Mouse (Mus musculus) left cerebral cortex, postnatal 10 days (tissue): Measurements from ENCODE around the gene Hs6st1. TPM values are rescaled to one million over a fixed set of nuclear protein-coding genes. Genes with fewer than 3 reads are reported as not detected.

Source experiments
- DNase-seq, 2 experiments: peaks; one replicate each; pipeline ENCODE4 v3.0.0; 2021 to 2022; ENCODE audit warnings: low spot score in 2 of 2, mixed read lengths in 1 of 2; ENCODE audit errors: extremely low spot score in 1 of 2
- intact Hi-C: fragments of 180-260 bp; cut with DNase I; formaldehyde crosslinking; loops from one replicate; pipeline ENCODE4 v1.15.1; 2025
- total RNA-seq, 2 experiments: library from RNA; stranded (reverse); gene quantifications; 2 replicates each; pipeline ENCODE4 v1.2.3; 2021

The Hs6st1 gene
- total RNA-seq, 2 experiments from 2014 or later: 87.9 to 89.2 TPM

GRCm38 (mm10) chr1:36074968-36075367, 6.8 kb downstream of the Hs6st1 start:
- intact Hi-C loops: no loop called here
- DNase-seq: no peak

GRCm38 (mm10) chr1:36075652-36076051, 7.5 kb downstream of the Hs6st1 start:
- DNase-seq: no peak
- intact Hi-C loops: no loop called here

GRCm38 (mm10) chr1:36077084-36077483, 8.9 kb downstream of the Hs6st1 start:
- intact Hi-C loops: no loop called here
- DNase-seq: no peak

- DNase-seq: no peak
- intact Hi-C loops: no loop called here
Measured at GRCm38 (mm10) chr1:36078250-36078649, 10.1 kb downstream of the Hs6st1 start.

- peak in 1 of 2 experiments; percentile 49 for DNase-seq
Measured at GRCm38 (mm10) chr1:36079679-36080078, 11.5 kb downstream of the Hs6st1 start.

GRCm38 (mm10) chr1:36080974-36081373, 12.8 kb downstream of the Hs6st1 start:
- intact Hi-C loops: no loop called here
- DNase-seq: no peak

More at GRCm38 (mm10) chr1:36079679-36080078, 11.5 kb downstream of the Hs6st1 start:
- intact Hi-C loops: no loop called here

GRCm38 (mm10) chr1:36082184-36082583, 14.0 kb downstream of the Hs6st1 start:
- intact Hi-C loops: no loop called here
- DNase-seq: no peak

- DNase-seq: no peak
- intact Hi-C loops: no loop called here
Measured at GRCm38 (mm10) chr1:36083554-36083953, 15.4 kb downstream of the Hs6st1 start.

GRCm38 (mm10) chr1:36085069-36085468, 16.9 kb downstream of the Hs6st1 start:
- intact Hi-C loops: no loop called here
- no peak for DNase-seq

GRCm38 (mm10) chr1:36088367-36088766, 20.2 kb downstream of the Hs6st1 start:
- intact Hi-C loops: no loop called here
- peak in 1 of 2 experiments; percentile 48 for DNase-seq

- intact Hi-C loops: no loop called here
- DNase-seq: no peak
Measured at GRCm38 (mm10) chr1:36089481-36089880, 21.3 kb downstream of the Hs6st1 start.

GRCm38 (mm10) chr1:36090011-36090721, 22.0 kb downstream of the Hs6st1 start:
- DNase-seq: no peak
- intact Hi-C loops: no loop called here

- no peak for DNase-seq
- intact Hi-C loops: no loop called here
Measured at GRCm38 (mm10) chr1:36090722-36091110, 22.5 kb downstream of the Hs6st1 start.

- intact Hi-C loops: no loop called here
- no peak for DNase-seq
Measured at GRCm38 (mm10) chr1:36091246-36091645, 23.0 kb downstream of the Hs6st1 start.

- no peak for DNase-seq
- intact Hi-C loops: no loop called here
Measured at GRCm38 (mm10) chr1:36093741-36094140, 25.5 kb downstream of the Hs6st1 start.

- DNase-seq: peak; percentile 89 to 92
Measured at GRCm38 (mm10) chr1:36095423-36096272, 27.4 kb downstream of the Hs6st1 start.

GRCm38 (mm10) chr1:36098432-36098831, 30.2 kb downstream of the Hs6st1 start:
- intact Hi-C loops: no loop called here
- DNase-seq: no peak

More at GRCm38 (mm10) chr1:36095423-36096272, 27.4 kb downstream of the Hs6st1 start:
- intact Hi-C loops: no loop called here

GRCm38 (mm10) chr1:36100371-36100770, 32.2 kb downstream of the Hs6st1 start:
- DNase-seq: no peak
- intact Hi-C loops: no loop called here

- intact Hi-C loops: no loop called here
- DNase-seq: no peak
Measured at GRCm38 (mm10) chr1:36105917-36106706, 37.9 kb downstream of the Hs6st1 start.
